Mouse (Mus musculus): ENCODE data around the gene Cadps2.

Gene Cadps2

DNA sequence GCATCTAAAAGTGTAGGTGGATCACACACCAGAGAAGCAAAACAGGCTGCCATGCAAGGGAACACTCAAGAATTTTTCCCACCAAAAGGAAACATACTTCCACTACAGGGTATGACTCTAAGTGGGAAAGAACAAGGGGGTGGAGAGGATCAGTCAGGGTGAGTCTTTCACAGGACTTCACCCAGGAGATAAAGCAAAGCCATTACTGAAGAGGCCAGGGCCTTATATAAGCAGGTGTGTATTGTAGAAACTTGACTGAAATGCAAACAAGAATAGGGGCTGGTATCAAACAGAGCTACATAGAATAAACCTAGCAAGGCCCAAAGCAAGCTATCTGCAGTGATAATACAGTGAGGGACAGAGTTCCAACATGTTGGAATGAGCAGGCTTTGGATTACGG, 271.6 kb downstream of the Cadps2 start:
- no peak for DNase-seq (ENCODE audit: low spot score)

GRCm38 (mm10) chr6:23549874-23550273, 289.3 kb downstream of the Cadps2 start:
- DNase-seq (ENCODE audit: low spot score), result no peak

DNA sequence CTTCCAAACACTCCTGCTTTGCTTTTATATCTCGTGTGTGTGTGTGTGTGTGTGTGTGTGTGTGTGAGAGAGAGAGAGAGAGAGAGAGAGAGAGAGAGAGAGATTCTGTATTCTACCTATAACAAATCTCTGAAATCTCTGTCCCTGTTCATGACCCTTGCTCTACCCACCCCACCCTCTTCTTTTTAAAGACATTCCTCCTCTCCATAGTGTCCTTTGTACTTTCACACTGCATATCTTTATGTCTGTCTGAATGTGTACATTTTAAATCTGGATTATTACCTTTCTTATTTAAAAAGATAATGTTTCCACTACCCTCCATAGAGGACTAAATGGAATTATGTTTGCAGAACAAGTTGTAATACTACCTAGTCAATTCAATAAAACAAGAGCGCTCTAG, 315.5 kb downstream of the Cadps2 start:
- DNase-seq (ENCODE audit: low spot score), result no peak

GRCm38 (mm10) chr6:23522556-23522955, 316.7 kb downstream of the Cadps2 start:
- no peak for DNase-seq (ENCODE audit: low spot score)

- no peak for DNase-seq (ENCODE audit: low spot score)
Observed at GRCm38 (mm10) chr6:23498611-23499010, 340.6 kb downstream of the Cadps2 start.

DNA sequence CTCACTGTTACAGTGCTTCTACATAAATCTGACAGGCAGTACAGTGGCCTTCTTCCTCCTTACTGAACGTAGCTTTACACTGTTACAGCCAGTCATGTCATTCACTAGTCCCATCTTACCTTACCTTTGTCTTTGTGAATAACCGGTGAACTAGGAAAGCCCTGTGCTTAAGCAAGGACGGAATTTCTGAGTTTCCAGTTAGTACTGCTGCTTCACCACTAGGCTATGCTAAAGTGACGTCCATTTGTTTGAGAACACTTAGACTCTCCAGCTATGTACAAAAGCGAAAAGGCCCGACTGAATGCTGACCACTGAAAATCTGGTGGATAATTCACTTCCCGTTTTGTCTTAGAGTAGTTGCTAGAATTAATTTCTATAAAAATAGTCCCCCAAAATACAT, 347.4 kb downstream of the Cadps2 start:
- DNase-seq (ENCODE audit: low spot score), result no peak

DNA sequence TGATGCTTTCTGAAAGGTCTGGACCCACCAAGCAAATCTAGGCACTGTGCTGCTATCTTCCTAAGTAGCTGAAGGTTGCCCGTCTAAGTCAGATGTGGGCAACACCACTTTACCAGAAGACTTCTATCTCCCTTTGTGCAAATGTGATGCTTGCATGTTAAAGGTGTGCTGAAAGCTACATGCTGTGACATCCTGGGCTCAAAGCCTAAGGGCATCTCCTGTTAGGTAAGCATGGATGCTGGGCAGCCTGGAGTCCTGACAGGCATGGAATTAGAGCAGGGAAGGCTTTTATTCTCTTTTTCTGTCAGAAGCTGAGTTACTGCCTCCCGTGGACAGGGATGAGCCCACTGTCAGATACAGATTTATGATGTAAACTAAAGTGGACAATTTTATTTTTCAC, 348.8 kb downstream of the Cadps2 start:
- DNase-seq (ENCODE audit: low spot score), result no peak

DNA sequence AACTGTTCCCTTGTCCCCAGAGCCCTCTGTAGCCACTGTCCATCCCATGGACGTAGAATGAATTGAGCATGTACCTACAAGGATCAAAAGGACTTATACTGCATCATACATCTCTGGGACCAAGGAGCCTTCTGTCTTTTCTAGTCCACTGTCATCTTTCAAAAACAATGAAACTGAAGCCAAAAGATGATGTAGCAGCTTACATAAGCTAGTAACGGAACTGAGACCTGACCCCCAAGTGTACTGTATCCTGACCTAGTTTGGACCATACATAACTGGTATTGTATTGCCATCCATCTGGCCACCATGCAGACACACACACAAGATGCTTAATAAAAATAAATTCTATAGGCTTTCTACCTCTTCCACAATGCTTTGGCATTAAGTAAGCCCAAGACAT, 350.2 kb downstream of the Cadps2 start:
- DNase-seq (ENCODE audit: low spot score), result no peak

DNA sequence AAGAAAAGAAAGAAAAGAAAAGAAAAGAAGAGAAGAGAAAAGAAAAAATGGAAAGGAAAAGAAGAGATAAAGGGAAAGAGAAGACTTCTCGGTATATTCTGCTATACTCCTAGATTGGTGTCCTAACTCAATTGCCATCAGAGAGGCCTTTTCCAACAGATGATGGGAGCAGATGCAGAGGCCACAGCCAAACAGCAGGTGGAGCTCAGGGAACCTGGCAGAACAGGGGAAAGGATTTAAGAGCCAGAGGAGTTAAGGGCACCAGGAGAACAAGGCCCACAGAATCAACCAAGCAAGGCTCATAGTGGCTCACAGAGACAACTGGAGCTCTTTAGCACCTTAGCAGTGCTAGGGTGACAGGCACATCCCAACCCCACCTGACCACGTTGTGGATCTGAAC, 366.5 kb downstream of the Cadps2 start:
- DNase-seq (ENCODE audit: low spot score), result no peak

- no peak for DNase-seq (ENCODE audit: low spot score)
Observed at GRCm38 (mm10) chr6:23471830-23472229, 367.4 kb downstream of the Cadps2 start.

GRCm38 (mm10) chr6:23467885-23468284, 371.3 kb downstream of the Cadps2 start:
- DNase-seq (ENCODE audit: low spot score), result no peak

DNA sequence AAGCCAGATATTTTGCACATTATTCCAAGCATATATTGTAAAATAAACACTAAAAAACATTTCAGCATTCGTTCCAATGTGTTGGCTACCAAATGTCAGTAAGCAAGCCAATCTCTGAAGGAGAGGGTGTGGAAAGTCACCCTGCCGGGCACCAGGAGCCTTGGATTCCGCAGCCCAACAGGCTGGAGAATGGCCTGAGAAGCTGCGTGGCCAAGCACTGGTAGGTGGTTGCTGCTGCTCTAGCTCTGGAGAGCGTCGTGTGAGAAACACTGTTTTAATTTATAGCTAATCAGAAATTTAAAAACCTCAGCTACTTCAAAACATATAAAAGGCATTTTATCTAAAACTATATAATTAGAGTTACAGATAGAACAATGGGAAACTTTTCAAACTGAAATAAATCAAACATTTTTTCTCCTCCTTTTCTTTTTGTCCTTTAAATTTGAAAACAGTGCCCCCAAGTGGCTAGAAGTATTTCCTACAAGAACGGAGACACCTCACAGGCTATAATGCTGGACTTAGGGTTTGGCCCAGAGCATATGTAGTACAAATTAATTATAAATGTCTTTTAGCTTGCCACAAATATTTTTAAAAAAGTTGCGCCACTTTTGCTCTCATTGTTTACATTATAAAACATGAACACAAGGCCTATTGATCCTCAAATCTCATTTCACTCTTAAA, 376.5 kb downstream of the Cadps2 start:
- no peak for DNase-seq (ENCODE audit: low spot score)

DNA sequence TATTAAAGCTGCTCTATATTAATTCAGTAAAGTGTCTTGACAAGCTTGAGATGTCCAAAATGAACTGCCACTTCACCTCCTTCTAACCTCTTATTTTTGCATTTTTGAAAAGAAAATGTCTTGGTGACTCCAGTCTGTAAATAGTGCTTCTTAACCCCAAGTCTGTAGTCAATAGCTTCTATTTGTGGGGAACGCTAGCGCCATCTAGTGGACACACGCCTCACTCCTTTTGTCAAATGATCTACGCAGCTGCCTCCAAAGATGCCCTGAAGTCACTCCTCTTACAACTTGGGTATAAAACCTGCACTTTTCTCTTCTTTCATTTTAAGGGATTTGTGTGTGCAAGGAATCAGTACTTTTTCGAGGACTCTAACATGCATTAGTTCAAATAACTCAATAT, 381.5 kb downstream of the Cadps2 start:
- no peak for DNase-seq (ENCODE audit: low spot score)

GRCm38 (mm10) chr6:23453907-23454306, 385.3 kb downstream of the Cadps2 start:
- no peak for DNase-seq (ENCODE audit: low spot score)

- no peak for DNase-seq (ENCODE audit: low spot score)
Observed at GRCm38 (mm10) chr6:23439897-23440296, 399.3 kb downstream of the Cadps2 start.

GRCm38 (mm10) chr6:23410256-23411049, 428.8 kb downstream of the Cadps2 start:
- no peak for DNase-seq (ENCODE audit: low spot score)

- DNase-seq (ENCODE audit: low spot score), result no peak
Observed at GRCm38 (mm10) chr6:23394131-23394530, 445.1 kb downstream of the Cadps2 start.

DNA sequence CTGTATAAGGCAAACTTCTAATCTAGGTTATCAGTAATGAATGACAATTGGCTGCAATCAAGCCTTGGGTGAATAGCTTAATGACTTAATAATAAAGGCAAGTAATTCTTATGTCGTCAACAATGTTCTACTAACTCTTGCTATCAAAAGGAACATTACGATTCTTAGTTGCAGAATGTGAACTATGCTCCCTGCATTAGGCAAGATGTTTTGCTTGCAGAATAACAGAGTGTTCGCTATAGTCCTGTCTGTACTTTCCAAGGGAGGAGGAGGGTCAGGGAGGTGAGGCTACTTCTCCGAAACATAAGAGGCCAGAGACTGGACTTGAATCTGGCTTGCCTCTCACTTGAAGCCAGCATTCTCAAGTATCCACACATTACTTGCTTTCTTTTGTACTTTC, 446.5 kb downstream of the Cadps2 start:
- DNase-seq (ENCODE audit: low spot score), result no peak

DNA sequence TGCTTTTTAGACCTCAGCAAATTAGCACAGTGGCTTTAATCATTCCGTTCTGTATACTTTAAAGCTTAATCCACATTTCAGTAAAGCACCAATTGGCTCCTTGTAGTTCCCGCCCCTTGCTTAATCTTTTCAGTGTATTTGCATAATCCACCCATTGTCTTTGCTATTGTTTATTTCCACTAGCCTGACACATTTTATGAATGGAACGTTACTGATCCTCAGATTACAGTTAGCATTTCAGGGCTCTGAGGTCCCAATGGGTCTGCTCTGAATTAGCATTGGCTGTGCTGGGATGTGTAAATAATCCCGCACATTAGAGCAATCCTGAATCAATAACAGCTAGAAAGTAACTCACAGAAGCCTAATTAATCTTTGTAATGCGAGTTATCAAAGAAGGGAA, 452.5 kb downstream of the Cadps2 start:
- no peak for DNase-seq (ENCODE audit: low spot score)

DNA sequence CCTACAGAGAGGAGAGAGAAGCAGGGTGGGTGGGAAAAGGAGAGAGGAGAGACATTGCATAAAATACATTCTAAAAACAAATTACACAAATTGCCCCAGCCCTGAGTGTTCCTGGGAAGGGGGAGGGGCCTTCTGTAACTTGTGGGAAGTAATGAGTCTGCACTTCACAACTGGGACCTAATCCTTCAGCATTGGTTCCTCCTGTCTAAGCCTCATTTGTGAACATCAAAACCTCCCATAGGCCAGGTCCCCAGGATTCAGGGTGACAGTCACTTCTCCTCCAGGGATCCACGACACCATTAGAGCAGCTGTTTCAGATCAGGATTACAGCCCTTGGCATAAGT, 456.2 kb downstream of the Cadps2 start:
- no peak for DNase-seq (ENCODE audit: low spot score)

GRCm38 (mm10) chr6:23382283-23383003, 456.8 kb downstream of the Cadps2 start:
- no peak for DNase-seq (ENCODE audit: low spot score)

DNA sequence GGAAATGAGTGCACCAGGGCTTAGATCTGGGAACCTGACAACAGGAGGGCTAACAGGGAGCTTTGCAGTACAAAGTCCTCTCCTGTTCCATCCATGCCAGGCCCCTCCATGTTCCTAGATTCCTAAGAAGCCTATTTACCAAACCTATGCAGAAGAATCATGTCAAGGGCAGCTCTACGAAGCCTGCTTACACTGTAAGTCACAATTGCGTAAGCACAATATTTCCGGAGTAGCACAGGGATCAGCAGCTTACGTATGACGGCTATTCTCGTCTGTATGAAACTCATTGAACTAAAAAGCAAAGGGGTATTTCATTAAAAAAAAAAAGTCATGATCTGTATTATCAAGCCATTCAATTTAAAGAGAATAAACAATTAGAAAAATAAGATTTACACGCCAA, 462.9 kb downstream of the Cadps2 start:
- DNase-seq (ENCODE audit: low spot score), result no peak

DNA sequence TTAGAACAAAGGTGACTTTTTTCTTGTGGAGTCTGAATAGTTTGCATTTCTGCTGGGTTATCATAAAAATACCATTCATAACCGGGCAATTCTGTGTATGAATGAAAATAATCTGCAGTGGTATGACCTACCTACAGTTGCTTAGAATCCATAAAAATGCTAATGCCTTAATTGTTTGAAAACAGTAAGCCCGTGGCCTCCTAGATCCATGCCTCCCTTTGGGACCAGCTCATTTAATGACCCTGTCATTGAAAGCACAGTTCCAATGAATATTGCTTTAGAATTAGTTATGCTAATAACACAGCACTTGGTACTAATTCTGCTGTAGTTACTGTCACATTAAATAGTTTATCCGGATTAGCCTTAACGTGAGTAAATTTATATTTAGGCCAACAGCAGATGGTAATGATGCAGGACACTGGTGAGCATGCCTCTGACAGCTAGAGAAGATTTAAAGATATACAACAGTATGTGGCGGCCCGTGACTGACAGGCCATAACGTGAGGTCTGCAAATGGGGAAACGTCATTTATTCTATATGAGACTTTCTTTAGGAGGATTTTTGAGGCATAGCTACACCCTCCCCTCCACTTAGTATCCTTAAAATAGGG, 477.3 kb downstream of the Cadps2 start:
- DNase-seq (ENCODE audit: low spot score), result no peak

Data from spleen, adult 12 weeks (tissue).